Mouse (Mus musculus) liver, adult 2 months (tissue): ENCODE measurements around the gene Kcp.

ENCODE experiments used
- CTCF ChIP-seq: fragments of 200-500 bp; IDR thresholded peaks from 2 replicates; pipeline ENCODE4 v1.5.1; 2011; ENCODE audit warnings: low read depth, low read length, control low read depth
- POLR2A ChIP-seq: fragments of 200-500 bp; IDR thresholded peaks from 2 replicates; pipeline ENCODE4 v1.6.1; 2011; ENCODE audit warnings: low read length, control low read depth; ENCODE audit not compliant: insufficient read depth; ENCODE audit errors: extremely low read depth

DNA sequence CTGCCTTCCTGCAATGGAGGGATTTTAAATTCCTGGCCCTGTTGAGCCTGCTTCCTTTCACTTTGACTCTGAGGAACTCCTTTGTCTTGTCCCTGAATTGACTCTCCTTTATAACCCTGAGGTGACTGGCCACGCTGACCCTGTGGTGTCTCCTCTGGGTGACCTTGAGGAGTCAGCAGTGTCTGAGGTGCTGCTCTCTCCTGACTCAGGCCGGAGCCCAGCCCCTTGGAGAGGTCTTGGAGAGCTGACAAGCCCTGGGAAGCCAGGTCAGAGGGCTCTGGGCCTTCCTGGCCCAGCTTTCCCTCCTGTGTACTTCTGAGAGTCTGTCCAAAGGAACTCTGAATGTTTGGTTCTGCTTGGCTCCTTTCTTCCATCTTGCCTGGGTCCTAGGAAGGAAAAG is 33.0 kb downstream of the Kcp start:
- TF ChIP-seq CTCF, result no peak
- TF ChIP-seq POLR2A, result no peak
